Mouse (Mus musculus): Measurements from ENCODE around the gene Shroom3. TPM values are rescaled to one million over a fixed set of nuclear protein-coding genes. Genes with fewer than 3 reads are reported as not detected.

Shroom3 gene
- polyA plus RNA-seq, 1 experiment from 2014 or later: 3.2 TPM

- WGBS: 1% methylated on average over 39 of the region's 39 CpGs
- H3K9me3 ChIP-seq: no peaks in the 10 kb centered on the region
- 0 out of 2 replicates have a peak overlapping the region, but pooled peaks have one; percentile 29 for H3K27ac ChIP-seq
- H3K4me1 ChIP-seq: peaks cover 12% of the 10 kb centered on the region
- H3K4me2 ChIP-seq: peak overlapping the region; percentile 91
- peak overlapping the region; percentile 47 for H3K4me3 ChIP-seq
- H3K36me3 ChIP-seq: no peaks in the 10 kb centered on the region
- H3K9ac ChIP-seq: peak overlapping the region; percentile 42
- no peaks in the 10 kb centered on the region for H3K27me3 ChIP-seq
- ATAC-seq (ENCODE audit: insufficient number of reproducible peaks, low FRiP score, low TSS enrichment, low read depth): no peak
Measured at GRCm38 (mm10) chr5:92682621-92683348, 450 bp upstream of the Shroom3 start.

GRCm38 (mm10) chr5:92683871-92684475 lies 738 bp downstream of the Shroom3 start:
- no peak for ATAC-seq (ENCODE audit: insufficient number of reproducible peaks, low FRiP score, low TSS enrichment, low read depth)
- Histone ChIP-seq H3K4me3 (peak overlapping the region; percentile 47), H3K4me2 (peak overlapping the region; percentile 91), H3K36me3 (no peaks in the 10 kb centered on the region), H3K27ac (no peak overlapping the region), H3K27me3 (no peaks in the 10 kb centered on the region), H3K4me1 (peaks cover 12% of the 10 kb centered on the region), H3K9me3 (no peaks in the 10 kb centered on the region), H3K9ac (no peak overlapping the region)
- 34% methylated on average over 9 of the region's 9 CpGs for WGBS

GRCm38 (mm10) chr5:92684715-92685460 lies 1.7 kb downstream of the Shroom3 start:
- Histone ChIP-seq H3K4me3 (no peak overlapping the region), H3K4me2 (no peak overlapping the region), H3K4me1 (peaks cover 12% of the 10 kb centered on the region), H3K27ac (no peak overlapping the region), H3K9me3 (no peaks in the 10 kb centered on the region), H3K27me3 (no peaks in the 10 kb centered on the region), H3K36me3 (no peaks in the 10 kb centered on the region), H3K9ac (no peak overlapping the region)
- ATAC-seq (ENCODE audit: insufficient number of reproducible peaks, low FRiP score, low TSS enrichment, low read depth): no peak
- 91% methylated on average over 16 of the region's 16 CpGs for WGBS

GRCm38 (mm10) chr5:92688124-92688523 lies 4.9 kb downstream of the Shroom3 start:
- H3K4me2 ChIP-seq: no peak overlapping the region
- H3K27me3 ChIP-seq: no peaks in the 10 kb centered on the region
- no peak overlapping the region for H3K27ac ChIP-seq
- H3K9ac ChIP-seq: no peak overlapping the region
- no peak overlapping the region for H3K4me3 ChIP-seq
- WGBS: 86% methylated on average over 5 of the region's 5 CpGs
- no peaks in the 10 kb centered on the region for H3K36me3 ChIP-seq
- no peak for ATAC-seq (ENCODE audit: insufficient number of reproducible peaks, low FRiP score, low TSS enrichment, low read depth)
- no peaks in the 10 kb centered on the region for H3K9me3 ChIP-seq
- peaks cover 5% of the 10 kb centered on the region; the same call in 1 of the 2 replicates for H3K4me1 ChIP-seq

GRCm38 (mm10) chr5:92688569-92688968 lies 5.3 kb downstream of the Shroom3 start:
- no peak overlapping the region for H3K4me2 ChIP-seq
- no peak for ATAC-seq (ENCODE audit: insufficient number of reproducible peaks, low FRiP score, low TSS enrichment, low read depth)
- no peaks in the 10 kb centered on the region for H3K27me3 ChIP-seq
- no peak overlapping the region for H3K27ac ChIP-seq
- H3K4me1 ChIP-seq: peaks cover under 1% of the 10 kb centered on the region; the same call in 1 of the 2 replicates
- 81% methylated on average over 9 of the region's 9 CpGs for WGBS
- H3K4me3 ChIP-seq: no peak overlapping the region
- H3K9me3 ChIP-seq: no peaks in the 10 kb centered on the region
- H3K36me3 ChIP-seq: no peaks in the 10 kb centered on the region
- no peak overlapping the region for H3K9ac ChIP-seq

GRCm38 (mm10) chr5:92692206-92693007 lies 9.2 kb downstream of the Shroom3 start:
- H3K27me3 ChIP-seq: no peaks in the 10 kb centered on the region
- no peak overlapping the region for H3K4me3 ChIP-seq
- no peaks in the 10 kb centered on the region for H3K36me3 ChIP-seq
- H3K9me3 ChIP-seq: no peaks in the 10 kb centered on the region
- 59% methylated on average over 16 of the region's 16 CpGs for WGBS
- no peak for ATAC-seq (ENCODE audit: insufficient number of reproducible peaks, low FRiP score, low TSS enrichment, low read depth)
- H3K27ac ChIP-seq: no peak overlapping the region
- H3K4me2 ChIP-seq: no peak overlapping the region
- H3K4me1 ChIP-seq: no peaks in the 10 kb centered on the region
- no peak overlapping the region for H3K9ac ChIP-seq

- Histone ChIP-seq H3K4me3 (no peak overlapping the region), H3K27me3 (no peaks in the 10 kb centered on the region), H3K36me3 (no peaks in the 10 kb centered on the region), H3K27ac (no peak overlapping the region), H3K9me3 (no peaks in the 10 kb centered on the region), H3K4me1 (peaks cover 6% of the 10 kb centered on the region; the same call in 1 of the 2 replicates), H3K4me2 (no peak overlapping the region), H3K9ac (no peak overlapping the region)
- WGBS: 100% methylated on average over 3 of the region's 3 CpGs
- no peak for ATAC-seq (ENCODE audit: insufficient number of reproducible peaks, low FRiP score, low TSS enrichment, low read depth)
Measured at GRCm38 (mm10) chr5:92693744-92694143, 10.5 kb downstream of the Shroom3 start.

GRCm38 (mm10) chr5:92694316-92694995 lies 11.2 kb downstream of the Shroom3 start:
- H3K4me3 ChIP-seq: no peak overlapping the region
- no peak for ATAC-seq (ENCODE audit: insufficient number of reproducible peaks, low FRiP score, low TSS enrichment, low read depth)
- no peaks in the 10 kb centered on the region for H3K36me3 ChIP-seq
- H3K27me3 ChIP-seq: no peaks in the 10 kb centered on the region
- H3K4me1 ChIP-seq: peaks cover 11% of the 10 kb centered on the region; the same call in 1 of the 2 replicates
- no peak overlapping the region for H3K9ac ChIP-seq
- no peak overlapping the region for H3K27ac ChIP-seq
- H3K9me3 ChIP-seq: no peaks in the 10 kb centered on the region
- no peak overlapping the region for H3K4me2 ChIP-seq
- WGBS: 77% methylated on average over 10 of the region's 10 CpGs

- Histone ChIP-seq H3K9me3 (no peaks in the 10 kb centered on the region), H3K4me3 (no peak overlapping the region), H3K9ac (no peak overlapping the region), H3K4me2 (peak overlapping the region; percentile 29), H3K27me3 (no peaks in the 10 kb centered on the region), H3K27ac (no peak overlapping the region), H3K36me3 (no peaks in the 10 kb centered on the region), H3K4me1 (peaks cover 11% of the 10 kb centered on the region; the same call in 1 of the 2 replicates)
- WGBS: 7% methylated on average over 15 of the region's 15 CpGs
- no peak for ATAC-seq (ENCODE audit: insufficient number of reproducible peaks, low FRiP score, low TSS enrichment, low read depth)
Measured at GRCm38 (mm10) chr5:92698131-92698836, 15.0 kb downstream of the Shroom3 start.

GRCm38 (mm10) chr5:92698837-92699529 lies 15.7 kb downstream of the Shroom3 start:
- Histone ChIP-seq H3K27me3 (no peaks in the 10 kb centered on the region), H3K4me3 (no peak overlapping the region), H3K36me3 (no peaks in the 10 kb centered on the region), H3K4me2 (peak overlapping the region; percentile 29), H3K27ac (no peak overlapping the region), H3K9me3 (no peaks in the 10 kb centered on the region), H3K9ac (no peak overlapping the region), H3K4me1 (peaks cover 11% of the 10 kb centered on the region; the same call in 1 of the 2 replicates)
- WGBS: 27% methylated on average over 17 of the region's 17 CpGs
- ATAC-seq (ENCODE audit: insufficient number of reproducible peaks, low FRiP score, low TSS enrichment, low read depth): no peak

Measured in limb, embryonic 15.5 days (tissue).